Mouse (Mus musculus): ENCODE results near the gene Iqca. TPM values are rescaled to one million over a fixed set of nuclear protein-coding genes. Genes with fewer than 3 reads are reported as not detected.

Gene Iqca
- polyA plus RNA-seq, 1 experiment from 2014 or later = 0.19 TPM

- ATAC-seq (ENCODE audit: insufficient number of reproducible peaks, low FRiP score, low TSS enrichment, low read depth) = no peak
- WGBS = 76% methylated on average over 5 of the region's 5 CpGs
Measured at GRCm38 (mm10) chr1:90177978-90178377, 24.8 kb upstream of the Iqca start.

GRCm38 (mm10) chr1:90177565-90177964 is 24.4 kb upstream of the Iqca start:
- Histone ChIP-seq H3K4me2 (no peak overlapping the region), H3K27ac (no peak overlapping the region), H3K36me3 (no peaks in the 10 kb centered on the region), H3K9ac (no peak overlapping the region), H3K4me1 (peaks cover 30% of the 10 kb centered on the region), H3K4me3 (no peak overlapping the region), H3K9me3 (no peaks in the 10 kb centered on the region), H3K27me3 (no peaks in the 10 kb centered on the region)
- no peak for ATAC-seq (ENCODE audit: insufficient number of reproducible peaks, low FRiP score, low TSS enrichment, low read depth)

More at GRCm38 (mm10) chr1:90177978-90178377, 24.8 kb upstream of the Iqca start:
- H3K27me3 ChIP-seq = no peaks in the 10 kb centered on the region
- no peaks in the 10 kb centered on the region for H3K36me3 ChIP-seq
- H3K4me1 ChIP-seq = peaks cover 31% of the 10 kb centered on the region
- H3K4me3 ChIP-seq = no peak overlapping the region
- H3K4me2 ChIP-seq = no peak overlapping the region
- no peak overlapping the region for H3K9ac ChIP-seq
- H3K27ac ChIP-seq = no peak overlapping the region
- H3K9me3 ChIP-seq = no peaks in the 10 kb centered on the region

- ATAC-seq (ENCODE audit: insufficient number of reproducible peaks, low FRiP score, low TSS enrichment, low read depth) = peak; percentile 69; the same call in 1 of the 2 replicates
- H3K27ac ChIP-seq = peak overlapping the region; percentile 68
- 11% methylated on average over 7 of the region's 7 CpGs for WGBS
Measured at GRCm38 (mm10) chr1:90176223-90176622, 23.0 kb upstream of the Iqca start.

GRCm38 (mm10) chr1:90174338-90174737 is 21.1 kb upstream of the Iqca start:
- 56% methylated on average over 8 of the region's 8 CpGs for WGBS
- no peak overlapping the region for H3K9ac ChIP-seq

More at GRCm38 (mm10) chr1:90176223-90176622, 23.0 kb upstream of the Iqca start:
- Histone ChIP-seq H3K4me2 (no peak overlapping the region), H3K9ac (no peak overlapping the region), H3K4me3 (no peak overlapping the region), H3K36me3 (no peaks in the 10 kb centered on the region), H3K27me3 (no peaks in the 10 kb centered on the region), H3K4me1 (peaks cover 26% of the 10 kb centered on the region), H3K9me3 (no peaks in the 10 kb centered on the region)

GRCm38 (mm10) chr1:90164319-90164718 is 11.1 kb upstream of the Iqca start:
- Histone ChIP-seq H3K9ac (no peak overlapping the region), H3K36me3 (no peaks in the 10 kb centered on the region), H3K27me3 (no peaks in the 10 kb centered on the region), H3K9me3 (no peaks in the 10 kb centered on the region), H3K27ac (no peak overlapping the region), H3K4me1 (peaks cover 6% of the 10 kb centered on the region; the same call in 1 of the 2 replicates), H3K4me3 (no peak overlapping the region), H3K4me2 (no peak overlapping the region)
- WGBS = 56% methylated on average over 3 of the region's 3 CpGs
- no peak for ATAC-seq (ENCODE audit: insufficient number of reproducible peaks, low FRiP score, low TSS enrichment, low read depth)

More at GRCm38 (mm10) chr1:90174338-90174737, 21.1 kb upstream of the Iqca start:
- H3K27me3 ChIP-seq = no peaks in the 10 kb centered on the region
- peaks cover 26% of the 10 kb centered on the region for H3K4me1 ChIP-seq
- no peak for ATAC-seq (ENCODE audit: insufficient number of reproducible peaks, low FRiP score, low TSS enrichment, low read depth)
- H3K9me3 ChIP-seq = no peaks in the 10 kb centered on the region
- no peaks in the 10 kb centered on the region for H3K36me3 ChIP-seq
- no peak overlapping the region for H3K4me2 ChIP-seq
- no peak overlapping the region for H3K27ac ChIP-seq
- H3K4me3 ChIP-seq = no peak overlapping the region

- Histone ChIP-seq H3K4me1 (peaks cover 6% of the 10 kb centered on the region; the same call in 1 of the 2 replicates), H3K4me3 (no peak overlapping the region), H3K4me2 (no peak overlapping the region), H3K27ac (no peak overlapping the region), H3K36me3 (no peaks in the 10 kb centered on the region), H3K27me3 (no peaks in the 10 kb centered on the region), H3K9me3 (no peaks in the 10 kb centered on the region), H3K9ac (no peak overlapping the region)
- WGBS = 46% methylated on average over 7 of the region's 7 CpGs
- ATAC-seq (ENCODE audit: insufficient number of reproducible peaks, low FRiP score, low TSS enrichment, low read depth) = no peak
Measured at GRCm38 (mm10) chr1:90163161-90163560, 10.0 kb upstream of the Iqca start.

- no peak overlapping the region for H3K4me2 ChIP-seq
- no peak for ATAC-seq (ENCODE audit: insufficient number of reproducible peaks, low FRiP score, low TSS enrichment, low read depth)
- no peaks in the 10 kb centered on the region for H3K36me3 ChIP-seq
- no peaks in the 10 kb centered on the region for H3K27me3 ChIP-seq
- H3K9me3 ChIP-seq = no peaks in the 10 kb centered on the region
- WGBS = 69% methylated on average over 13 of the region's 13 CpGs
- no peak overlapping the region for H3K27ac ChIP-seq
- peaks cover 6% of the 10 kb centered on the region; the same call in 1 of the 2 replicates for H3K4me1 ChIP-seq
- no peak overlapping the region for H3K9ac ChIP-seq
- no peak overlapping the region for H3K4me3 ChIP-seq
Measured at GRCm38 (mm10) chr1:90162379-90162857, 9.2 kb upstream of the Iqca start.

- no peak overlapping the region for H3K27ac ChIP-seq
- WGBS = 70% methylated on average over 6 of the region's 6 CpGs
- H3K4me1 ChIP-seq = peaks cover 6% of the 10 kb centered on the region; the same call in 1 of the 2 replicates
- H3K9ac ChIP-seq = no peak overlapping the region
- ATAC-seq (ENCODE audit: insufficient number of reproducible peaks, low FRiP score, low TSS enrichment, low read depth) = no peak
- H3K36me3 ChIP-seq = no peaks in the 10 kb centered on the region
- no peaks in the 10 kb centered on the region for H3K9me3 ChIP-seq
- H3K4me3 ChIP-seq = no peak overlapping the region
- H3K27me3 ChIP-seq = no peaks in the 10 kb centered on the region
- no peak overlapping the region for H3K4me2 ChIP-seq
Measured at GRCm38 (mm10) chr1:90161623-90162022, 8.4 kb upstream of the Iqca start.

- peaks cover 6% of the 10 kb centered on the region; the same call in 1 of the 2 replicates for H3K4me1 ChIP-seq
- no peak overlapping the region for H3K4me2 ChIP-seq
- no peak for ATAC-seq (ENCODE audit: insufficient number of reproducible peaks, low FRiP score, low TSS enrichment, low read depth)
- H3K4me3 ChIP-seq = no peak overlapping the region
- WGBS = 37% methylated on average over 13 of the region's 13 CpGs
- no peaks in the 10 kb centered on the region for H3K27me3 ChIP-seq
- H3K36me3 ChIP-seq = no peaks in the 10 kb centered on the region
- no peaks in the 10 kb centered on the region for H3K9me3 ChIP-seq
- H3K27ac ChIP-seq = no peak overlapping the region
- no peak overlapping the region for H3K9ac ChIP-seq
Measured at GRCm38 (mm10) chr1:90159927-90160326, 6.7 kb upstream of the Iqca start.

- Histone ChIP-seq H3K27ac (no peak overlapping the region), H3K4me3 (no peak overlapping the region), H3K9me3 (no peaks in the 10 kb centered on the region), H3K27me3 (no peaks in the 10 kb centered on the region), H3K4me1 (peaks cover 20% of the 10 kb centered on the region), H3K4me2 (no peak overlapping the region), H3K36me3 (no peaks in the 10 kb centered on the region), H3K9ac (no peak overlapping the region)
- no peak for ATAC-seq (ENCODE audit: insufficient number of reproducible peaks, low FRiP score, low TSS enrichment, low read depth)
- WGBS = 63% methylated on average over 7 of the region's 7 CpGs
Measured at GRCm38 (mm10) chr1:90156589-90156988, 3.4 kb upstream of the Iqca start.

- ATAC-seq (ENCODE audit: insufficient number of reproducible peaks, low FRiP score, low TSS enrichment, low read depth) = no peak
- 16% methylated on average over 6 of the region's 6 CpGs for WGBS
- no peaks in the 10 kb centered on the region for H3K9me3 ChIP-seq
- no peaks in the 10 kb centered on the region for H3K27me3 ChIP-seq
- peak overlapping the region; percentile 44 for H3K4me2 ChIP-seq
- H3K4me3 ChIP-seq = peak overlapping the region; percentile 24
- H3K27ac ChIP-seq = peak overlapping the region; percentile 67
- H3K4me1 ChIP-seq = peaks cover 20% of the 10 kb centered on the region
- no peaks in the 10 kb centered on the region for H3K36me3 ChIP-seq
- no peak overlapping the region for H3K9ac ChIP-seq
Measured at GRCm38 (mm10) chr1:90153787-90154186, 586 bp upstream of the Iqca start.

- Histone ChIP-seq H3K27ac (no peak overlapping the region), H3K9me3 (no peaks in the 10 kb centered on the region), H3K9ac (no peak overlapping the region), H3K4me2 (no peak overlapping the region), H3K27me3 (no peaks in the 10 kb centered on the region), H3K36me3 (no peaks in the 10 kb centered on the region), H3K4me1 (0 out of 2 replicates have a peak, but pooled peaks cover 5% of the 10 kb centered on the region), H3K4me3 (no peak overlapping the region)
- no peak for ATAC-seq (ENCODE audit: insufficient number of reproducible peaks, low FRiP score, low TSS enrichment, low read depth)
- 33% methylated on average over 8 of the region's 8 CpGs for WGBS
Measured at GRCm38 (mm10) chr1:90139729-90140128, 13.5 kb downstream of the Iqca start.

GRCm38 (mm10) chr1:90132402-90132801 is 20.8 kb downstream of the Iqca start:
- no peak overlapping the region for H3K9ac ChIP-seq
- no peak for ATAC-seq (ENCODE audit: insufficient number of reproducible peaks, low FRiP score, low TSS enrichment, low read depth)
- 54% methylated on average over 11 of the region's 11 CpGs for WGBS

More at GRCm38 (mm10) chr1:90132402-90132801, 20.8 kb downstream of the Iqca start:
- Histone ChIP-seq H3K4me3 (no peak overlapping the region), H3K27ac (no peak overlapping the region), H3K27me3 (0 out of 2 replicates have a peak, but pooled peaks cover 4% of the 10 kb centered on the region), H3K4me2 (no peak overlapping the region), H3K9me3 (no peaks in the 10 kb centered on the region), H3K36me3 (no peaks in the 10 kb centered on the region), H3K4me1 (peaks cover 10% of the 10 kb centered on the region; the same call in 1 of the 2 replicates)
